Mouse (Mus musculus) frontal cortex, adult (tissue): Measurements from ENCODE around the gene Rptor.

Experiments
- ATAC-seq: cut with Nextera tagmentation; 2 replicates; pipeline ENCODE4 v1.9.2; 2017; ENCODE audit warnings: mild to moderate bottlenecking, moderate library complexity, mixed read lengths; ENCODE audit not compliant: low TSS enrichment

The Rptor gene

GRCm38 (mm10) chr11:119848189-119848588 lies 245.5 kb downstream of the Rptor start:
- ATAC-seq, result no peak

- ATAC-seq, result no peak
Observed at GRCm38 (mm10) chr11:119855999-119856398, 253.3 kb downstream of the Rptor start.

GRCm38 (mm10) chr11:119862523-119863299 lies 260.0 kb downstream of the Rptor start:
- ATAC-seq, result no peak

- peak; percentile 36; the same call in 1 of the 2 replicates for ATAC-seq
Observed at GRCm38 (mm10) chr11:119863421-119863821, 260.7 kb downstream of the Rptor start.

GRCm38 (mm10) chr11:119866837-119867236 lies 264.1 kb downstream of the Rptor start:
- no peak for ATAC-seq

GRCm38 (mm10) chr11:119868138-119868537 lies 265.4 kb downstream of the Rptor start:
- ATAC-seq, result no peak

GRCm38 (mm10) chr11:119868556-119868955 lies 265.9 kb downstream of the Rptor start:
- ATAC-seq, result no peak

- no peak for ATAC-seq
Observed at GRCm38 (mm10) chr11:119871141-119871540, 268.4 kb downstream of the Rptor start.

- no peak for ATAC-seq
Observed at GRCm38 (mm10) chr11:119873643-119874042, 270.9 kb downstream of the Rptor start.

GRCm38 (mm10) chr11:119874841-119875240 lies 272.1 kb downstream of the Rptor start:
- no peak for ATAC-seq

- no peak for ATAC-seq
Observed at GRCm38 (mm10) chr11:119875685-119876084, 273.0 kb downstream of the Rptor start.

- ATAC-seq, result no peak
Observed at GRCm38 (mm10) chr11:119877124-119877523, 274.4 kb downstream of the Rptor start.

- no peak for ATAC-seq
Observed at GRCm38 (mm10) chr11:119879573-119879972, 276.9 kb downstream of the Rptor start.

GRCm38 (mm10) chr11:119883646-119884045 lies 280.9 kb downstream of the Rptor start:
- ATAC-seq, result no peak

GRCm38 (mm10) chr11:119889966-119890365 lies 287.3 kb downstream of the Rptor start:
- no peak for ATAC-seq

GRCm38 (mm10) chr11:119891601-119892215 lies 289.0 kb downstream of the Rptor start:
- ATAC-seq, result no peak

GRCm38 (mm10) chr11:119893667-119894236 lies 291.0 kb downstream of the Rptor start:
- ATAC-seq, result no peak

GRCm38 (mm10) chr11:119894634-119895033 lies 291.9 kb downstream of the Rptor start:
- no peak for ATAC-seq

- ATAC-seq, result peak; percentile 64; the same call in 1 of the 2 replicates
Observed at GRCm38 (mm10) chr11:119897041-119897440, 294.3 kb downstream of the Rptor start.

GRCm38 (mm10) chr11:119898976-119899375 lies 296.3 kb downstream of the Rptor start:
- ATAC-seq, result no peak

- no peak for ATAC-seq
Observed at GRCm38 (mm10) chr11:119901174-119901573, 298.5 kb downstream of the Rptor start.

- no peak for ATAC-seq
Observed at GRCm38 (mm10) chr11:119902891-119903290, 300.2 kb downstream of the Rptor start.
